Mouse (Mus musculus) kidney, embryonic 15.5 days (tissue): Measurements from ENCODE around the gene 1700018G05Rik. TPM values are rescaled to one million over a fixed set of nuclear protein-coding genes. Genes with fewer than 3 reads are reported as not detected.

Source experiments
- polyA plus RNA-seq: library from polyadenylated mRNA; unstranded; fragments of >200 nt; fragmentation: Nextera tagmentation; extraction: Ambion mirVana; gene quantifications from 2 replicates; pipeline ENCODE4 v1.2.1, GENCODE M21; 2015

The 1700018G05Rik gene
- polyA plus RNA-seq, 1 experiment from 2014 or later = not detected

Other genes with a start within 250 kb of the 1700018G05Rik start
- gene Gm3880, start 241.4 kb upstream of the 1700018G05Rik start, polyA plus RNA-seq = not detected in 2 replicates
- not detected in 2 replicates for gene Gm9112, start 220.7 kb upstream of the 1700018G05Rik start, polyA plus RNA-seq
- gene Dmrtc1b, start 220.5 kb upstream of the 1700018G05Rik start, polyA plus RNA-seq = not detected in 2 replicates
- not detected in 2 replicates for gene Dmrtc1c1, start 125.4 kb upstream of the 1700018G05Rik start, polyA plus RNA-seq
- gene Dmrtc1c2, start 73.8 kb upstream of the 1700018G05Rik start, polyA plus RNA-seq = not detected in 2 replicates
- gene 1700031F05Rik, start 60.4 kb upstream of the 1700018G05Rik start, polyA plus RNA-seq = not detected in 2 replicates
- 0.92 and 0.99 TPM in 2 replicates for gene Dmrtc1a, start 19.7 kb upstream of the 1700018G05Rik start, polyA plus RNA-seq
- not detected in 2 replicates for gene 1700011M02Rik, start 19.5 kb upstream of the 1700018G05Rik start, polyA plus RNA-seq